Mouse (Mus musculus) NIH3T3 (cell line): ENCODE data around the gene Hgd.
"Not testable (repeated sequence)": the region's sequence is repeated elsewhere in the genome, so short reads cannot be mapped to it uniquely, and the experiment has no call there.

Source experiments
- DNase-seq: peaks from one replicate; pipeline ENCODE4 v3.0.0-alpha.2; 2012; ENCODE audit warnings: low read depth

The Hgd gene

GRCm38 (mm10) chr16:37629011-37629410 is 49.1 kb downstream of the Hgd start:
- DNase-seq: no peak

DNA sequence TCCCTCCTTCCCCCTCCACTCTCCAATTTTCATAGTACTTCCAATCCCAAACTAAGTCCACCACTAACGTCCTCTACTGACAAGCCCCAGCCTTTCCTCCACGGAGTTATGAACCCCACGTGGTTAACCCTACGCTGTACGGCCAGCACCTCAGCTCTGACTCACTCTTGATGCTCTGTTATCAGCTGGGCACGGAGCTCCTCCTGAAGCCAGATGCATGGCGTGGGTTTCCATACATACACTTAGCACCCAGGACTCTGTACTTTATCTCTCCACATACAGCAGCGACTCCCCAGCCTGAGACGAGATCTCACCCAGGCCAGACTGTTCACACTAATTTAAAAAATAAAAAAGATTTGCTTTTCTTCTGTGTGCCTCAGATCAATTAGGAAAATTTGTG is 54.6 kb downstream of the Hgd start:
- DNase-seq: no peak

GRCm38 (mm10) chr16:37635095-37635494 is 55.1 kb downstream of the Hgd start:
- DNase-seq: no peak

DNA sequence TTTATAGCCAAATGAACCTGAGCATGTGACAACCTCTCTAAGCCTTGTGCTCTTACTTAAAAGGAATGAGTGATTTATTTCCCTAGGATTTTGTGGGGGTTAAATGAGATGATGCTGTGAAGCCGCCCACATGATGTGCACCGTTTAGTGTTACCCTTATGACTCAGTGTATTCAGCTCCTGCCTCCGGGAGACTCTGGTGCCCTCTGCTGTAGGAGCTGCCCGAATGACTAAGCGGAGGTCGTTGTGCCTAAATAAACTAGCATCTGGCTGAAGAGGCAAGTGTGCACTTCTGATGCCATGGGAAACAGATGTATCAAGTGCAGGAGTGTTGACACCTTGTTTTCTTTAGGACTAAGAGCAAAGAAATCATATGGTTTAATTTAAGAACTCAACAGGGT is 56.2 kb downstream of the Hgd start:
- peak; percentile 82 for DNase-seq

DNA sequence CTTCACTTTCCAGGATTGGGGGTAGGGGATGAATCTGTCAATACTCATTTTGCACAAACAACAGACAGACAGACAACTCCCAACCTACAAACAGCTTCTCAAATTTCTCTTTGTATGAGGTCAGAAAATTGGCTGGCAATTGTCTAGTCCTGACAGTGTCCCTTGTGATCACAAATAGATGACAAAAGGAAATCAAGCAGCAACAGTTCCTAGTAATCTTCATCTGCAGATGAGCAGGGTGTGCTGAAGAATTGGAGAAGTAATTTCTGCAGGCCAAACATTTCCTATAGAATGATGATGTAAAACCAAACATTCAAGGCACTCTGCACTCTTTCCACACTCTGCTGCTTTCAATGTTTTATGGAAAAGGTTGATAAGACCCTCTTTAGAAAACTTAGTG is 57.8 kb downstream of the Hgd start:
- no peak for DNase-seq

DNA sequence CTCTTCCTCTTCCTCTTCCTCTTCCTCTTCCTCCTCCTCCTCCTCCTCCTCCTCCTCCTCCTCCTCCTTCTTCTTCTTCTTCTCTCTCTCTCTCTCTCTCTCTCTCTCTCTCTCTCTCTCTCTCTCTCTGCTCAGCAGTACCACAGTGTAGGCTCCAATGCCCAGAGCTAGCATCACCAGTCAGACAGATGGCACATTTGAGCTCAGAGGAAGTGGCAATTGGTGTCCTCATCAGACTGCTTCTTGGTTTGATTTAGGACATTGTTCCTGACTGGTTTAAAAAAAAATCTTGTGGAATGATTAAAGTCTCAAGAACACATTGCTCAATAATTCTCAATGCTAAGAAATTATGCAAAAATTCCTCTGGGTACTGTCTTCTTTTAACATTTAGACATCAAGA is 60.6 kb downstream of the Hgd start:
- DNase-seq: not testable (repeated sequence)

DNA sequence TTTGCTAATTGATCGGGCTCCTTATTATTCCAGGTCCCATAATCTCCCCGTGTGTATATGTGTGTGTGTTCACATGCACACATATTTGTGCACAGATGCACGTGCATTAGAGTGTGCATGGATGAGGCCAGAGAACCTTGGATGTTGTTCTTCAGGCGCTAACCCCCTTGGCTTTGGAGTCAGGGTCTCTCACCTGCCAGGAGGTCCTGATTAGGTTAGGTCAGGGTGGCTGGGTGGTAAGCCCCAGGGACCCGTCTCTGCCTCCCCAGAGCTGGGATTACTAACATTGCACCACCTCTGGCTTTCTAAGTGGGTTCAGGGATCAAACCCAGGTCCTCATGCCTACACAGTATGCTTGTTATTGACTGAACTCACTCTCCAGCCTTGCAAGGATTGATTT is 64.5 kb downstream of the Hgd start:
- DNase-seq: no peak

GRCm38 (mm10) chr16:37645211-37645610 is 65.3 kb downstream of the Hgd start:
- no peak for DNase-seq

- DNase-seq: no peak
Observed at GRCm38 (mm10) chr16:37645799-37646198, 65.8 kb downstream of the Hgd start.

GRCm38 (mm10) chr16:37647067-37647466 is 67.1 kb downstream of the Hgd start:
- no peak for DNase-seq

DNA sequence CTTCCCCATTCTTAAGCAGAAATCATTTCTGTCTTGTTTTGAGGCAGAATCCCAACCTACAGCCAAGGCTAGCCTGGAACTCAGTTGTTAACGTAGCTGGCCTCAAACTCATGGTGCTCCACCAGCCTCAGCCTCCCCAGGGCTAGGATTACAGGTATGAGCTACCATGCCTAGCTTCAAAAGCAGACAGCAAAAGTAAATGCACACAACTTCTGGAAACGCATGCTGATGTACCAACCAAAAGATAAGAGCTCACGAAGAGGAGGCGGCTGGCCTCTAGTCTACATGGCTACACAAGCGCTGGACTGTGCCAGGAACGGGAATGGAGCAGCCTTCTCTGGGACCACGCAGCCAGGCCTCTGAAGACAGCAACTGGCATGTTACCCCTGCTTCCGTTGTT is 68.0 kb downstream of the Hgd start:
- DNase-seq: no peak

DNA sequence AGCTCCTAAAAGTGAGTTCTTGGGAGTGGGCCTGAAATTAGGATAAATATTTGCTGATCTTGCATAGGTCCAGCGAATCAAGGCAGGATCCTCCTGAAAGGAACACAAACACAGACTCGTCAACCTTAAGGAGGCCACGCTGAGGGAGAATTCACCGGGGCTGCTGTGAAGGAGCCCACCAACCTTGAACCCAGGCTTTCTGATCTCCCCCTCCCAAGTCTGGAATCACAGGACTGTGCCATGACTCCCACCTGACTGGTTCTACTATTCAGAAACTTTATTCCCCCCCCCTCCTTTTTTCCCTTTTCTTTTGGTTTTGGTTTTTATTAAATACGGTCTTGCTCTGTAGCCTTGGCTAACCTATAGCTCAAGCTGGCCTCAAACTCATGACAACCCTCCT is 69.1 kb downstream of the Hgd start:
- DNase-seq: no peak

DNA sequence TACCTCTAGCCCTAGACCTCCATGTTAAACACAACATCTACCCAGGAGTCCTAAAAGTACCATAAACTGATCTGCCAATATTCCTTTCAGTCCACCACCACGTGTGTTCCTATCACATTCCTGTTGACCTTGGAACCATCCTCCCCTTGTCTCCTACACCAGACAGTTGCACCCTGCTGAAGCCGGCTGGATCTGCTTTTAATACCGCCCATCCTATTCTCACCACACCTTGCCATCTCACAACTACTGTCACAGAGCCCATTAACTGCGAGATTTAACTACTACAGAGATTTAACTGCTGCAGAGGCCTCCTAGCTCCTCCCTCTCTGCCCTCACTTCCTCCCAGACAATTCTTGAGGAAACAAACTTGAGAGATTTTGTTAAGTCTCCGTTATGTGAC is 71.5 kb downstream of the Hgd start:
- no peak for DNase-seq

- no peak for DNase-seq
Observed at GRCm38 (mm10) chr16:37652654-37653053, 72.7 kb downstream of the Hgd start.

DNA sequence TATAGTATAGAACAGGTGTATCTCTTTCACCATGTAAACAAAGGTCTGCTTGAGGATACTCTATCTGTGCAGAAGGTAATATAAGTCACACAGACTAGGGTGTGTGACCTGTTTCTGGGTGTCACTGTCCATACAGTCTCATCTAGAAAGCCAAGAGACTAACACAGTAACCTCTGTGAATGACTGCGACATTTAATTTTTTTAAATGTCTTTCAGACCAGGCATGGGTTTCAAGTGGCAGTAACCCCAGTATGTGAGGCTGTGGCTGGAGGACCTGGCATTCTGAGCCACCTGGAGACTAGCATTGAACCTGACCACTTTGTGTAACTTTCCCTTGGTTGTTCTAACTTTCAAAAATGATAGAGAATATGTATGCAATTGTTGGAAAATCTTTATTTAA is 73.1 kb downstream of the Hgd start:
- no peak for DNase-seq

DNA sequence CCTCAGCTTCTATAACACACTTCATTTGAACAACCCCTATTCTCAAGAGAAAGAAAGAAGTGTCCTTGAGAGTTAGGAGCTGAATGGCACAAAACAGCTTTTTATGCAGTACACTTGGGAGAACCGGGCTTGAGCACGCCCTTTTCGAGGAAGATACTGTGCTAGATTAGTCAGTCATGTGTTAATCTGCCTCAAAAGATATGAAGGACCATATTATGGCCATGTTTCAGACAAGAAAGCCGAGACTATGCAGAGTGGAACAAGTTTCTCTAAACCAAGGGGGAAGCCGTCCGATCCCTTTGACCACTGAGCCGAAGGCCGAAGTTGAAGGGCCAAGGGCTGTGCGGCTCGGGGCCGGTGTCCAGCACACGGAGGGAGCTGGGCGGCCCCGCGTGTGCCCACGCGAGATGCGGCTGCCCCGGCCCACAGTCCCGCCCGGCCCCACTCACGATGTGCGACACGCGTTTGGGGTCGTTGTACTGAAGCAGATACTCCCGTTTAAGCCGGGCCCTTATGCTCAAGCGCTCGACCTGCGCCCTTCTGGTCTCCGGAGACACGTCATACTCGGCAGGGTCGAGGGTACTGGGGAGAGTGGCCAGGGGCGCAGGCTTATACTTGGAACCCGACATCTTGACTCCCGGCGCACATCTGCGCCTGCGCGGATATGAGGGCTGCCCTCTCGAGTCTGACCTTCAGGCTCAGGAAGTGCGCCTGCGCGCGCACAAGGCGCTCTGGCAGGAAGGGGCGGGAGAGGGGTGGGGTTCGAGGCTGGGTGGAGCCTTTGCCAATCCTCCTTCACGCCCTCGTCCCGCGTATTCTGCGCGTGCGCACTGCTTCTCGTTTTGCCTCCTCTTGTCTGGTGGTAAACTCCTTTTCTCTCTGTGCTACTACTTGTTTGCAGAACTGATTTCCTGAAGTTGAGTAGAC is 74.0 kb downstream of the Hgd start, which contains the start of gene Ndufb4:
Gene Ndufb4 (minus strand): TSS at position 723 of the 927 bp plus-strand sequence.
- DNase-seq: peak; percentile 99

DNA sequence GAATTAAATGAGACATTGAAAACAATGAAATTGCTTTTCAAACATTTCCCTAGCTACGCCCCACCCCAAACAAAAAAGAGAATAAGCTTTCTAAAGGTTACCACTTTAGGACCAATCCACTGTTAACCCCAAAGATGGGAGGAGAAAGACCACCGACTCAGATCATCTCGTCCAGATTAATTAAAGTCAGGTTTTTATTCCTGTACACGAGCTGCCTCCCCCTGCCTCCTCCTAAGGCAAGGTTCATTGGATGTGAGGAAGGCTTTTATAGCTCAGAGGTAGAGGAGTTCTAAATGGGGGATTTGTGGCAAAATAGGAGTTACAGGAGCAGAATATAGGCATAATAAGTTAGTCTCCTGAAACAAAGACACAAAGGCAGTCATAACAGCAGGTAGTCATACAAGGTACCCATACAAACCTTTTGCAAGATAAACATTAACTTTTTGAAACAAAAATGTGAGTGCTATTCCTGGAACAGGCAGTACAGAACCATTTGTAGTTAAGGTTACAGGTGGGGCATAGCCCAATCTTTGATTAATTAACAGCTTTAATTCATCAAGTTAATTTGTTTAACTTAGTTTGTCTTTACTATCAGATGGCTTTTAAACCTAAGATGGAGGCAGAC is 75.0 kb downstream of the Hgd start:
- no peak for DNase-seq

- DNase-seq: no peak
Observed at GRCm38 (mm10) chr16:37655756-37656347, 75.9 kb downstream of the Hgd start.

GRCm38 (mm10) chr16:37656796-37657195 is 76.8 kb downstream of the Hgd start:
- DNase-seq: no peak

DNA sequence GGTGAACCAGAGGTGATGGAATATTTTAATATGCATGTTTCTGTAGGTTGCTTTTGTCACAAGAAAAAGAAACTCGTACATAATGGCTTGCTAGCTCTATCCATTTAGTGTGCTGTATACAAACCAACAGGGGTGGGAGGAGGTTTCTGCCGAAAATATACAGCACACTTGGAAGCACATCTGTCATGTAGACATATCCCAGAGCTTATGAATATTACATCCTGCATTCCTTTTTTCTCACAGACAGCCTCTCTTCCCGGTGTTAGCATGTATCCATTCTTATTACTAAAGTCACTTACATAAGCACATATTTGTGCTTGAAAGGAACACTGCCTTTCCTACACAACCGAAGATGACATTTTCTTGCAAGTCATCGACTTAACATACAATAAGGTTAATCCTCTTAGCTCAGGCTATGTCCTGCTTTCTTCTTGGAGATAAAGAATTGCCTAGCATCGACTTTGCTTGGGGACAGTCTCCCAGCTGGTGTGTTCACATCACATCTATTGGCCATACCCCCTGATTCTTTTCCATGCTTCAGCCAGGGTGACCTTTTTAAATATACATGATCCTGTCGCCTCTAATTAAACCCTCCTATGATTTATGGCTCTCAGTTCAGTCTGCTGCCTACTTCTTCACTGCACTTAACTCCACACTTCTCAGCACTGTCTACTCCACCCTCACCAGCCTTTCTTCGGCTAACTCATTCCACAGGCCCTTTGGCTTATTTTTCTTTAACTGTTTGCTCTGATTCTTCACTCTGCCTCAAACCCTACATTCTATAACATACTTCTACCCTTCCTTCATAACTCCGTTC is 83.9 kb downstream of the Hgd start:
- no peak for DNase-seq

- DNase-seq: no peak
Observed at GRCm38 (mm10) chr16:37665394-37665935, 85.5 kb downstream of the Hgd start.
